In the genomic region with DNA sequence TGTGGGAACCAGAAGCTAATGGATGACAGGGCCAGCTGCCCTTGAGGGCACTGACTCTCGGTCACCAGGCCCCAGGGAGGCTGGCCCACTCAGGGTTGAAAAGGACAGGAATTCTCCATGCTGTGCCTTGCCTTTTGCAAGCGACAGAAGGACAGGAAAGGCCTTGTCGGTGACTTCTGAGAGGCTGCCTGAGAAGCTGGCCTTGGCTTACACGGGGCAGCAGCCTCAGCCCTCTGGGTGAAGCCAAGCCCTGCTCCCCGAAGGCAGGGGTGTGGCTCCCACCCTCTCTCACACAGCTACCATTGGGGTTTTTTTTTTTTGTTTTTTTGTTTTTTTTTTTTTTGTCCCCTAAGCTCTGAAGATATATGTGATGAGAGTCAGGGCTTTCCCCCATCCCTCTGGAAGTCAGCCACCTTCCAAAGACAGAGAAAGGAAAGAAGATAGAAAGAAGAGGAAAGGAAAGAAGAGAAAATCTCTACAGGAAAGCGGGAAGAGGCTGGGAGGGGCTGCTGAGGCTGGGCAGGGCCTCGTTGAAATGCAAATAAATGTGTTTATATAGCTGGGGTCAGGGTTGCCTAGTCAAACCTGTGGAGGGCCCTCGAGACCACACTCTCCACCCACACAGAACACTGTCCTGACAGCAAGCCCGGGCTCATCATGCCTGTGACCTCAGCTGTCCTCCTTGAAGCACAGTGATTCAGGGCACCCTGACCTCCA, we compare ENCODE assay signal across 8 mouse cellular contexts. TPM values are rescaled to one million over a fixed set of nuclear protein-coding genes. Genes with fewer than 3 reads are reported as not detected.
DNase-seq lines count a peak whose midpoint lies in the region; ATAC-seq lines count a peak whose summit lies in the region.

No protein-coding gene starts in this region.

- no peaks in the 10 kb centered on the region for H3K36me3 ChIP-seq in intestine, embryonic 16.5 days (ENCODE audit: control insufficient read depth, insufficient read depth, low read length)
- H3K36me3 ChIP-seq in limb, embryonic 10.5 days: no peaks in the 10 kb centered on the region

- DNase-seq in CD4-positive, CD25-positive, alpha-beta regulatory T cell, adult 2 months (ENCODE audit: low read depth, low spot score): peak; percentile 40
- DNase-seq in spleen, adult 18-20 months: peak; percentile 64 to 66
- no peak for DNase-seq in spleen, postnatal 4 days (ENCODE audit: low spot score in 2 of 2)
- DNase-seq in thymus, postnatal 14 days: peak; percentile 66
- no peak for DNase-seq in limb, embryonic 10.5 days (ENCODE audit: low spot score)
- DNase-seq in gastrocnemius, postnatal 36 days: no peak

- no peak for ATAC-seq in CD4-positive, CD25-positive, alpha-beta regulatory T cell, adult 4 months
- ATAC-seq in intestine, embryonic 16.5 days: no peak

- peak overlapping the region; percentile 57; the same call in 1 of the 2 replicates for H3K27ac ChIP-seq in intestine, embryonic 16.5 days (ENCODE audit: low read length)
- H3K27ac ChIP-seq in limb, embryonic 10.5 days: no peak overlapping the region

- no peaks in the 10 kb centered on the region for H3K27me3 ChIP-seq in intestine, embryonic 16.5 days (replicated peaks; ENCODE audit: control insufficient read depth, insufficient read depth, low read length)
- peaks cover 49% of the 10 kb centered on the region for H3K27me3 ChIP-seq in limb, embryonic 10.5 days (ENCODE audit: low read depth, poor library complexity, severe bottlenecking)

- intact Hi-C loops in gastrocnemius, postnatal 36 days (cut with DNase I): no loop called here

- H3K4me1 ChIP-seq in intestine, embryonic 16.5 days (ENCODE audit: control insufficient read depth, insufficient read depth, low read length): peaks cover 42% of the 10 kb centered on the region
- H3K4me1 ChIP-seq in limb, embryonic 10.5 days: peaks cover 48% of the 10 kb centered on the region

- H3K4me3 ChIP-seq in intestine, embryonic 16.5 days (ENCODE audit: low read length): no peak overlapping the region
- H3K4me3 ChIP-seq in limb, embryonic 10.5 days: no peak overlapping the region

- H3K4me2 ChIP-seq in intestine, embryonic 16.5 days (ENCODE audit: low read depth, low read length): peak overlapping the region; percentile 14; the same call in 1 of the 2 replicates

- H3K9ac ChIP-seq in intestine, embryonic 16.5 days (ENCODE audit: low read depth, low read length): peak overlapping the region; percentile 52; the same call in 1 of the 2 replicates

- 18% methylated on average over 9 of the region's 9 CpGs for WGBS in intestine, embryonic 16.5 days
- 17% methylated on average over 9 of the region's 9 CpGs for WGBS in limb, embryonic 10.5 days

- no peaks in the 10 kb centered on the region for H3K9me3 ChIP-seq in intestine, embryonic 16.5 days (ENCODE audit: control insufficient read depth, low read length)
- no peaks in the 10 kb centered on the region for H3K9me3 ChIP-seq in limb, embryonic 10.5 days (replicated peaks)

RNA-seq across cellular contexts. Expression of gene Trp53i11, which starts 3.6 kb away (rescaled TPM):
- 10 to 100 TPM; 48.6 to 70.7 TPM for polyA plus RNA-seq in CD4-positive, CD25-positive, alpha-beta regulatory T cell, adult 4 months (2017; shearing (Covaris generic))
- polyA plus RNA-seq in intestine, embryonic 16.5 days (2015; fragmentation: Nextera tagmentation; extraction: Ambion mirVana): 49.3 and 52.1 TPM in 2 replicates
- polyA plus RNA-seq in limb, embryonic 10.5 days (2016; fragmentation: Nextera tagmentation; extraction: Ambion mirVana): 17.5 and 25.2 TPM in 2 replicates
- 1 to 10 TPM; 4.7 to 8.0 TPM for total RNA-seq in gastrocnemius, postnatal 36 days (2021)

Comparison
In these comparisons a context has a peak if more than half of its experiments do, and no peak if none do; other contexts are left out.
1. DNase-seq: peak in CD4-positive, CD25-positive, alpha-beta regulatory T cell, adult 2 months (single experiment), spleen, adult 18-20 months (2 of 2) and thymus, postnatal 14 days (single experiment); none in spleen, postnatal 4 days (0 of 2), limb, embryonic 10.5 days (single experiment) and gastrocnemius, postnatal 36 days (0 of 2).